Mouse (Mus musculus) liver, postnatal 0 days (tissue): ENCODE results near the gene Oxt. TPM values are rescaled to one million over a fixed set of nuclear protein-coding genes. Genes with fewer than 3 reads are reported as not detected.

ENCODE experiments used
- ATAC-seq: fragments of 200-750 bp; cut with Nextera tagmentation; 2 replicates; pipeline ENCODE4 v1.8.0; 2017; ENCODE audit warnings: mild to moderate bottlenecking, moderate library complexity
- DNase-seq: peaks from one replicate; pipeline ENCODE4 v3.0.0-alpha.2; 2016
- H3K27ac ChIP-seq: fragments of 300-500 bp; sonication (generic); 2 replicates; pipeline ENCODE4 v1.5.1; 2014; ENCODE audit warnings: antibody characterized with exemption, moderate library complexity, mild to moderate bottlenecking, low read depth
- H3K27me3 ChIP-seq: fragments of 300-500 bp; sonication (generic); 2 replicates; pipeline ENCODE4 v1.6.1; 2014; ENCODE audit warnings: low read length, control low read depth, mixed read lengths; ENCODE audit not compliant: insufficient read depth
- H3K36me3 ChIP-seq: fragments of 300-500 bp; sonication (generic); replicated peaks from 2 replicates; pipeline ENCODE4 v1.6.1; 2014; ENCODE audit warnings: mild to moderate bottlenecking, control low read depth, low read length, moderate library complexity, mixed read lengths; ENCODE audit not compliant: insufficient read depth
- H3K4me1 ChIP-seq: fragments of 300-500 bp; sonication (generic); 2 replicates; pipeline ENCODE4 v1.6.1; 2014; ENCODE audit warnings: antibody characterized with exemption, mild to moderate bottlenecking, control low read depth; ENCODE audit not compliant: insufficient read depth
- H3K4me2 ChIP-seq: fragments of 300-500 bp; sonication (generic); 2 replicates; pipeline ENCODE4 v1.6.1; 2014; ENCODE audit warnings: low read depth, mild to moderate bottlenecking, low read length, moderate library complexity, mixed read lengths
- H3K4me3 ChIP-seq: fragments of 300-500 bp; sonication (generic); 2 replicates; pipeline ENCODE4 v1.5.1; 2014; ENCODE audit warnings: low read depth, low read length
- H3K9ac ChIP-seq: fragments of 300-500 bp; sonication (generic); replicated peaks from 2 replicates; pipeline ENCODE4 v1.6.1; 2014; ENCODE audit warnings: mild to moderate bottlenecking, moderate library complexity
- H3K9me3 ChIP-seq: fragments of 300-500 bp; sonication (generic); 2 replicates; pipeline ENCODE4 v1.6.1; 2016; ENCODE audit warnings: mild to moderate bottlenecking, control low read depth, low read length, mixed read lengths
- CTCF ChIP-seq: sonication (generic); IDR thresholded peaks from 2 replicates; pipeline ENCODE4 v1.5.1; 2016; ENCODE audit warnings: antibody characterized with exemption, low read depth
- EP300 ChIP-seq: IDR thresholded peaks from 2 replicates; pipeline ENCODE4 v1.6.1; 2016; ENCODE audit warnings: antibody characterized with exemption, low read depth, mild to moderate bottlenecking
- WGBS: fragments of 180-500 bp; shearing (Covaris S2); extraction: QIAGEN DNeasy Blood & Tissue Kit; methylation state at CpG from one replicate; pipeline ENCODE4 v1.1.7; 2014; ENCODE audit not compliant: insufficient replicate concordance; 5-methylcytosine and 5-hydroxymethylcytosine counted together
- polyA plus RNA-seq: library from polyadenylated mRNA; unstranded; fragments of >200 nt; fragmentation: Nextera tagmentation; extraction: Ambion mirVana; gene quantifications from 2 replicates; pipeline ENCODE4 v1.2.1, GENCODE M21; 2015

The Oxt gene
- polyA plus RNA-seq, 1 experiment from 2014 or later: not detected

DNA sequence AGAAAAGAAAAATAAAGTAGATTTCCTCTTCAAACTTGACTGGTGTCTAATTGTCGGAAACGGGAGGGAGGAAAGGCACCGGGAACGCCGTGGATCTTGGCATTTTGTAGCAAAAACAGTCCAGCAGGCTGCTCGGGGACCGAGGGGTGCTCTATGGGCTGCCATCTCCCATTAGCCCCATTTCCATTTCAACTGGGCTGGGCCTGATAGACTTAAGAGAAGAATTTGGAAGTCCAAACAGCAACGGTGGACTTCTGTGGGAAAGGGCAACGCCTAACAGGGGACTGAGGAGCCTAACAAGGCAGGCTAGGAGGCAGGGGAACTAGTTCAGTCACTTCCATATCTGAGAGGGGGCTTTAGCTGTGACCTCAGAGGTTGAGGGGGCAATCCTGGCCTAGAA is 1.0 kb downstream of the Oxt start:
- H3K36me3 ChIP-seq: no peaks in the 10 kb centered on the region
- TF ChIP-seq EP300 (no peak), CTCF (no peak)
- H3K9ac ChIP-seq: no peak overlapping the region; the same call in 1 of the 2 replicates
- no peak overlapping the region for H3K27ac ChIP-seq
- peaks cover 67% of the 10 kb centered on the region for H3K27me3 ChIP-seq
- no peaks in the 10 kb centered on the region for H3K9me3 ChIP-seq
- peak overlapping the region; percentile 32 for H3K4me3 ChIP-seq
- DNase-seq: no peak
- H3K4me1 ChIP-seq: peaks cover 11% of the 10 kb centered on the region; the same call in 1 of the 2 replicates
- WGBS: 8% methylated on average over 9 of the region's 9 CpGs
- no peak for ATAC-seq
- peak overlapping the region; percentile 57 for H3K4me2 ChIP-seq

DNA sequence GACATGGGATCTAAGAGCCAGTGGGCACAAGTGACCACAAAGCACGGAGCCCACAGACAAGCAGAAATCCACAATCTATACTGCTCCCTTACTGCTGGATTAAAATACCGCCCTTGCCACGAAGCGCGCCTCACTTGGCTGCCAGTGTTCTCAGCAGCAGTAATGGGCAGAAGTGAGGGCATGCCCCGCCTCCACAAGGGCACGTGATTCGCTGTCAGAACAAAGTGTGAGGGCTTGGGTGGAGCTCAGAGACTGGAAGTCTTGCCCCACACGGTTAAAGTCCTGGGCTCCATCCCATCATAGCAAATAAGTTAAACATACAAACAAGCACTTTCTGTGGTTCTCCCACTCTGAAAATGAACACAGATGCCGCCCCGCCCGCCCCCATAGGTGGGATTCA is 1.7 kb downstream of the Oxt start:
- H3K9me3 ChIP-seq: no peaks in the 10 kb centered on the region
- peak; percentile 93 for ATAC-seq
- no peaks in the 10 kb centered on the region for H3K36me3 ChIP-seq
- TF ChIP-seq EP300: no peak
- no peak for TF ChIP-seq CTCF
- no peak overlapping the region for H3K4me3 ChIP-seq
- no peak overlapping the region for H3K27ac ChIP-seq
- no peak overlapping the region for H3K9ac ChIP-seq
- peaks cover 11% of the 10 kb centered on the region; the same call in 1 of the 2 replicates for H3K4me1 ChIP-seq
- 5% methylated on average over 12 of the region's 12 CpGs for WGBS
- DNase-seq: peak; percentile 73
- H3K4me2 ChIP-seq: peak overlapping the region; percentile 27
- peaks cover 73% of the 10 kb centered on the region for H3K27me3 ChIP-seq

- WGBS: 14% methylated on average over 11 of the region's 11 CpGs
- no peaks in the 10 kb centered on the region for H3K36me3 ChIP-seq
- H3K4me3 ChIP-seq: no peak overlapping the region
- no peak overlapping the region for H3K9ac ChIP-seq
- peaks cover 11% of the 10 kb centered on the region; the same call in 1 of the 2 replicates for H3K4me1 ChIP-seq
- DNase-seq (peak; percentile 78), ATAC-seq (peak; percentile 81)
- 0 out of 2 replicates have a peak overlapping the region, but pooled peaks have one; percentile 27 for H3K4me2 ChIP-seq
- H3K27me3 ChIP-seq: peaks cover 78% of the 10 kb centered on the region
- no peak overlapping the region for H3K27ac ChIP-seq
- TF ChIP-seq EP300 (no peak), CTCF (peak; percentile 70)
- H3K9me3 ChIP-seq: no peaks in the 10 kb centered on the region
Measured at GRCm38 (mm10) chr2:130578148-130578547, 2.2 kb downstream of the Oxt start.

DNA sequence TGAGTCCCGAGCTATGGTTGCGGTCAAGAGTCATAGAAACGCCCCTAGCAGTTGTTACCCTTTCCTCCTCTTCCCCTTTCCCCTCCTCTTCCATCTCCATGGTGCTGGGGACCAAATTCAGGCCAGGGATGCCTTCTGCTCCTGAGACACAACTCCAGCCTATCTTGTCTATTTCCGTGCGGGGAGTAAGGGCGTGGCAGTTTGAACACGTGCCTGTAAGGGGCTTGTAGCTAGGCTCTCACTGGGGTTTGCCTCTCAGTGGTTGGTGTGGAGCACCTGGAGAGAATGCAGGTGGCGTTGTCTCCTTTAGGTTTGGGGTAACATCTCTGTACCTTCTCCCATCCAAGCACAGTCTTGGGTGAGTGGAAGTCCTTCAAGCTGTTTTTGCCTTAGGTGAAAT is 3.8 kb downstream of the Oxt start:
- Histone ChIP-seq H3K4me1 (peaks cover 11% of the 10 kb centered on the region; the same call in 1 of the 2 replicates), H3K4me2 (no peak overlapping the region), H3K9me3 (no peaks in the 10 kb centered on the region), H3K27me3 (peaks cover 78% of the 10 kb centered on the region), H3K9ac (no peak overlapping the region), H3K27ac (no peak overlapping the region), H3K36me3 (no peaks in the 10 kb centered on the region), H3K4me3 (no peak overlapping the region)
- ATAC-seq (no peak), DNase-seq (no peak)
- no peak for TF ChIP-seq EP300
- TF ChIP-seq CTCF: no peak
- WGBS: 8% methylated on average over 8 of the region's 8 CpGs

GRCm38 (mm10) chr2:130581201-130581600 is 5.2 kb downstream of the Oxt start:
- Histone ChIP-seq H3K4me3 (peak overlapping the region; percentile 19; the same call in 1 of the 2 replicates), H3K4me2 (peak overlapping the region; percentile 26), H3K4me1 (peaks cover 11% of the 10 kb centered on the region; the same call in 1 of the 2 replicates), H3K36me3 (no peaks in the 10 kb centered on the region), H3K27me3 (peaks cover 68% of the 10 kb centered on the region), H3K9me3 (no peaks in the 10 kb centered on the region), H3K27ac (no peak overlapping the region), H3K9ac (no peak overlapping the region)
- no peak for TF ChIP-seq EP300
- TF ChIP-seq CTCF: no peak
- DNase-seq: no peak
- WGBS: 11% methylated on average over 11 of the region's 16 CpGs
- no peak for ATAC-seq

GRCm38 (mm10) chr2:130582552-130582951 is 6.6 kb downstream of the Oxt start, which contains the start of gene Avp:
TSS of gene Avp (minus strand) at chr2:130582554.
- no peaks in the 10 kb centered on the region for H3K36me3 ChIP-seq
- H3K4me3 ChIP-seq: no peak within 1 kb of the TSS
- ATAC-seq (no peak), DNase-seq (no peak)
- H3K9ac ChIP-seq: no peak within 1 kb of the TSS
- no peak within 1 kb of the TSS for H3K4me2 ChIP-seq
- 46% methylated on average over 10 of the region's 10 CpGs for WGBS
- H3K27ac ChIP-seq: no peak within 1 kb of the TSS
- H3K4me1 ChIP-seq: peaks cover 7% of the 10 kb centered on the region; the same call in 1 of the 2 replicates
- no peaks in the 10 kb centered on the region for H3K9me3 ChIP-seq
- peaks cover 55% of the 10 kb centered on the region for H3K27me3 ChIP-seq
- TF ChIP-seq CTCF: no peak
- TF ChIP-seq EP300: no peak
